ENCODE assay signal across 8 mouse cellular contexts in the genomic region with DNA sequence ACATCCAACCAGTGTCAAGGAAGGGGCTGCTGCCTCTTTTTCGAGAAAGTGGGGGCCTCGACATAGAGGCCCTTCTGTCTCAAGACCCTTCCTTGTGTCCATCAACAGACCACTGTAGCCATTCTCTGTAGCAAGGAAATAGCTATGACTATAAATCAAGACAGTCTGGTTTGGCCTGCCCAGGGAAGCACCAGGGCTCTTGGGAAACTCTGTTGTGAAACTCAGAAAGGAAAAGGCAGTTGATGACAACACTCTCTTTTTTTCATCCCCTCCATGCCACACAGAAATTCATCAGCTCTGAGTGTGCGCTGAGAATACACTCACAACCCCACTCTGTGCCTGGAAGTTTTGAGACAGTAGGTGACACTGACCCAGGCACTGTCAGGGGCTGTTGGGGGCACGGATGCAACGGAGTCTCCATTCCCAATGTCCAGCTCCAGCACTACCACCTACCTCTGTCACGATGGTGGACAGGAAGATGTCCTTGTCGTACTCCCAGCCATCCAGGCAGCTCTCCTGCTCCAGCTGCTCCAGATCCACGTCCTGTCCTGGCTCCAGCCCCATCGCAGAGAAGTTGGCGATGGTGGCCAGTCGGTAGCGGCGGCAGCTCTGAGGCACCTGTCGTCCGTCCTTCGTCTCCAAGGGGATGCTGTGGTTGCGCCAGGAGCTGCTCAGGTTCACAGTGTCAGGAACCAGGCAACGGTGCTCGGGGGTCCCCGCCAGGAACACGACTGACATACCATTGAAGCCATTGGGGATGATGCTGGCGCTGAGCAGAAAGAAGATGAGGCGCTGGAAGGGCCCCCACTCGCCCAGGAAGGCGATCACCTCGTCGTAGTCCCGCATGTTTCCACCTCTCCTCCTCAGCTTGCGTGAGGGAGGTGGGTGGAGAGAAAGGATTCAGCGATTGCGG. TPM values are rescaled to one million over a fixed set of nuclear protein-coding genes. Genes with fewer than 3 reads are reported as not detected.
DNase-seq lines count a peak whose midpoint lies in the region; ATAC-seq and TF ChIP-seq lines count a peak whose summit lies in the region.

No protein-coding gene starts in this region.

- TF ChIP-seq EP300 in stomach, postnatal 0 days (optimal IDR thresholded peaks at IDR 0.05) = no peak

- no peak for TF ChIP-seq CTCF in left cerebral cortex, adult 2 months (IDR thresholded peaks at IDR 0.05)
- no peak for TF ChIP-seq CTCF in stomach, postnatal 0 days (IDR thresholded peaks at IDR 0.05; ENCODE audit: low read depth)

- ATAC-seq in forebrain, embryonic 15.5 days (replicated peaks) = no peak; the same call in 1 of the 2 replicates
- no peak for ATAC-seq in liver, embryonic 15.5 days (ENCODE audit: insufficient read depth)
- ATAC-seq in stomach, postnatal 0 days (ENCODE audit: low FRiP score, low TSS enrichment) = no peak

- peaks cover 7% of the 10 kb centered on the region; the same call in 1 of the 2 replicates for H3K27me3 ChIP-seq in forebrain, embryonic 15.5 days
- H3K27me3 ChIP-seq in liver, embryonic 15.5 days = no peaks in the 10 kb centered on the region
- H3K27me3 ChIP-seq in stomach, postnatal 0 days (ENCODE audit: control insufficient read depth, insufficient read depth, low read length) = no peaks in the 10 kb centered on the region

- intact Hi-C loops in left cerebral cortex, adult 2 months (cut with DNase I) = loop anchor here (2.0 kb wide), 1 partner anchor 25 kb away; no protein-coding TSS in a partner anchor

- peak overlapping the region; percentile 58 for H3K27ac ChIP-seq in left cerebral cortex, adult 2 months
- no peak overlapping the region for H3K27ac ChIP-seq in forebrain, embryonic 15.5 days (replicated peaks)
- peak overlapping the region; percentile 96 for H3K27ac ChIP-seq in liver, embryonic 15.5 days (replicated peaks)
- H3K27ac ChIP-seq in stomach, postnatal 0 days (replicated peaks) = peak overlapping the region; percentile 35; the same call in 1 of the 2 replicates

- H3K4me2 ChIP-seq in forebrain, embryonic 15.5 days (replicated peaks) = peak overlapping the region; percentile 97
- H3K4me2 ChIP-seq in liver, embryonic 15.5 days = peak overlapping the region; percentile 79
- peak overlapping the region; percentile 83 for H3K4me2 ChIP-seq in stomach, postnatal 0 days (replicated peaks; ENCODE audit: low read depth)

- peaks cover 13% of the 10 kb centered on the region for H3K4me1 ChIP-seq in forebrain, embryonic 15.5 days
- peaks cover 60% of the 10 kb centered on the region for H3K4me1 ChIP-seq in liver, embryonic 15.5 days (replicated peaks)
- 0 out of 2 replicates have a peak, but pooled peaks cover 7% of the 10 kb centered on the region for H3K4me1 ChIP-seq in stomach, postnatal 0 days (replicated peaks; ENCODE audit: control insufficient read depth, insufficient read depth)

- WGBS in forebrain, embryonic 15.5 days = 14% methylated on average over 31 of the region's 31 CpGs
- WGBS in liver, embryonic 15.5 days (ENCODE audit: insufficient replicate concordance) = 7% methylated on average over 31 of the region's 31 CpGs
- WGBS in stomach, postnatal 0 days = 16% methylated on average over 31 of the region's 31 CpGs

- no peaks in the 10 kb centered on the region for H3K9me3 ChIP-seq in forebrain, embryonic 15.5 days
- no peaks in the 10 kb centered on the region for H3K9me3 ChIP-seq in liver, embryonic 15.5 days (replicated peaks)
- H3K9me3 ChIP-seq in stomach, postnatal 0 days (ENCODE audit: control insufficient read depth, low read length) = no peaks in the 10 kb centered on the region

- H3K9ac ChIP-seq in forebrain, embryonic 15.5 days (replicated peaks) = peak overlapping the region; percentile 67
- H3K9ac ChIP-seq in liver, embryonic 15.5 days = peak overlapping the region; percentile 92
- peak overlapping the region; percentile 54 for H3K9ac ChIP-seq in stomach, postnatal 0 days (ENCODE audit: low read length)

- DNase-seq in left cerebral cortex, adult 2 months (ENCODE audit: extremely low spot score in 1 of 2, low spot score in 2 of 2) = no peak
- no peak for DNase-seq in left cerebral cortex, adult 8-10 months (ENCODE audit: low spot score in 2 of 2)
- peak; percentile 74 for DNase-seq in cerebellum, adult 11-12 months
- DNase-seq in stomach, postnatal 0 days (ENCODE audit: low spot score) = no peak
- DNase-seq in right cerebral cortex, postnatal 14 days = no peak
- no peak for DNase-seq in ovary, adult 18-20 months (ENCODE audit: low spot score)

- H3K36me3 ChIP-seq in forebrain, embryonic 15.5 days = no peaks in the 10 kb centered on the region
- peaks cover 31% of the 10 kb centered on the region for H3K36me3 ChIP-seq in liver, embryonic 15.5 days (replicated peaks)
- H3K36me3 ChIP-seq in stomach, postnatal 0 days (ENCODE audit: control insufficient read depth, insufficient read depth, low read length) = no peaks in the 10 kb centered on the region

- H3K4me3 ChIP-seq in left cerebral cortex, adult 2 months = peak overlapping the region; percentile 66
- peak overlapping the region; percentile 56 for H3K4me3 ChIP-seq in forebrain, embryonic 15.5 days
- H3K4me3 ChIP-seq in liver, embryonic 15.5 days (replicated peaks) = peak overlapping the region; percentile 91
- H3K4me3 ChIP-seq in stomach, postnatal 0 days (ENCODE audit: low read depth, low read length) = peak overlapping the region; percentile 46

RNA-seq across cellular contexts. Expression of a gene that starts 0.5 kb away (rescaled TPM):
- total RNA-seq in left cerebral cortex, adult 2 months (2021) = 1 to 10 TPM; 8.5 to 8.8 TPM
- total RNA-seq in left cerebral cortex, adult 8-10 months (2022) = 1 to 10 TPM; 5.4 to 8.6 (median 6.9) TPM
- 1.1 and 1.2 TPM in 2 replicates for polyA plus RNA-seq in forebrain, embryonic 15.5 days (2015; fragmentation: Nextera tagmentation; extraction: Ambion mirVana)
- polyA plus RNA-seq in liver, embryonic 15.5 days (2015; fragmentation: Nextera tagmentation; extraction: Ambion mirVana) = 36.7 and 38.0 TPM in 2 replicates
- 2.1 and 2.5 TPM in 2 replicates for polyA plus RNA-seq in stomach, postnatal 0 days (2015; fragmentation: Nextera tagmentation; extraction: Ambion mirVana)

RNA-seq across cellular contexts. Expression of a gene that starts 41.4 kb away (rescaled TPM):
- 10 to 100 TPM; 13.8 to 14.0 TPM for total RNA-seq in left cerebral cortex, adult 2 months (2021)
- 10 to 100 TPM; 13.9 to 20.5 (median 15.7) TPM for total RNA-seq in left cerebral cortex, adult 8-10 months (2022)
- 42.8 TPM in 2 replicates for polyA plus RNA-seq in forebrain, embryonic 15.5 days (2015; fragmentation: Nextera tagmentation; extraction: Ambion mirVana)
- polyA plus RNA-seq in liver, embryonic 15.5 days (2015; fragmentation: Nextera tagmentation; extraction: Ambion mirVana) = 3.9 and 4.0 TPM in 2 replicates
- 55.5 and 58.6 TPM in 2 replicates for polyA plus RNA-seq in stomach, postnatal 0 days (2015; fragmentation: Nextera tagmentation; extraction: Ambion mirVana)

RNA-seq across cellular contexts. Expression of a gene that starts 47.3 kb away (rescaled TPM):
- total RNA-seq in left cerebral cortex, adult 2 months (2021) = 1 to 10 TPM; 1.3 TPM
- total RNA-seq in left cerebral cortex, adult 8-10 months (2022) = 1 to 10 TPM; 1.7 to 3.0 (median 1.7) TPM
- 0.84 and 1.2 TPM in 2 replicates for polyA plus RNA-seq in forebrain, embryonic 15.5 days (2015; fragmentation: Nextera tagmentation; extraction: Ambion mirVana)
- 1.1 and 1.8 TPM in 2 replicates for polyA plus RNA-seq in liver, embryonic 15.5 days (2015; fragmentation: Nextera tagmentation; extraction: Ambion mirVana)
- polyA plus RNA-seq in stomach, postnatal 0 days (2015; fragmentation: Nextera tagmentation; extraction: Ambion mirVana) = 6.0 and 6.3 TPM in 2 replicates

Comparison
In these comparisons a context has a peak if more than half of its experiments do, and no peak if none do; other contexts are left out.
1. RNA of a gene that starts 0.5 kb away (polyA plus RNA-seq): 36.7 to 38.0 TPM in liver, embryonic 15.5 days; 2.1 to 2.5 TPM in stomach, postnatal 0 days and 1.1 to 1.2 TPM in forebrain, embryonic 15.5 days; every median in the first group is over 10 times any median in the second.
2. Peak in every context shown above with its lines, with median percentiles within 50 percentile points of each other: H3K4me3 ChIP-seq, H3K4me2 ChIP-seq and H3K9ac ChIP-seq.